Mouse (Mus musculus) spleen, adult 2 months (tissue): ENCODE data around the gene 2510009E07Rik.

Experiments
- CTCF ChIP-seq: fragments of 200-500 bp; IDR thresholded peaks from 2 replicates; pipeline ENCODE4 v1.5.1; 2011; ENCODE audit warnings: mild to moderate bottlenecking, inconsistent platforms; ENCODE audit not compliant: insufficient read depth, insufficient read length, insufficient replicate concordance; ENCODE audit errors: extremely low read depth
- POLR2A ChIP-seq: fragments of 200-500 bp; IDR thresholded peaks from 2 replicates; pipeline ENCODE4 v1.6.1; 2011; ENCODE audit warnings: low read depth, low read length, inconsistent platforms

DNA sequence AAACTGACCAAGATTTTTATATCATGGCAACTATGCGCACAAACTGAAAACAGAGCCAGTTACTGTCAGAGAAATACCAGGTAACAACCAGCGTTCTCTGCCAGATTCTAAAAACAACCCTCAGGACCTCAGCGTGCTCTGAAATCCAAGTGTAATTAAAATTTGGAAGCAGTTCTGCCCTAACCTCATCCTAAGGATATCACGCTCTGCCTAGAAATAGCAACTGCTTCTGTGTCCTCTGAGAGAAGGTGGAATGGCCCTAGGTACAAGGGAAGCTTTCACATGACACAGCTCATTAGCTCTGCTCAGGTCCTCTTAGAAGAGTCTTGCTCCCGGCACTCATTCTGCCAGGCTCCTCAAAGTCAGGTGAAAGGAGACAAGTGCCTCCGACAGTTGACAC lies 48.9 kb upstream of the 2510009E07Rik start:
- TF ChIP-seq POLR2A (no peak), CTCF (no peak)
